Mouse (Mus musculus) kidney, postnatal 10 days (tissue): ENCODE data around the gene Slc6a9.
A peak's percentile ranks its signal among the peaks of the same experiment; 100 is the strongest.

Experiments
- DNase-seq: peaks from one replicate; pipeline ENCODE4 v3.0.0; 2021; ENCODE audit warnings: mixed read lengths

The Slc6a9 gene

GRCm38 (mm10) chr4:117914031-117914430 is 79.7 kb downstream of the Slc6a9 start:
- DNase-seq, result no peak

- DNase-seq, result peak; percentile 94
Measured at GRCm38 (mm10) chr4:117914591-117915442, 80.5 kb downstream of the Slc6a9 start, which contains the start of gene Ipo13. Ipo13 (minus strand) TSS chr4:117914999.

- DNase-seq, result no peak
Measured at GRCm38 (mm10) chr4:117915489-117916105, 81.3 kb downstream of the Slc6a9 start.

- DNase-seq, result no peak
Measured at GRCm38 (mm10) chr4:117916386-117916785, 82.1 kb downstream of the Slc6a9 start.

- DNase-seq, result no peak
Measured at GRCm38 (mm10) chr4:117917402-117917801, 83.1 kb downstream of the Slc6a9 start.

GRCm38 (mm10) chr4:117917847-117918246 is 83.5 kb downstream of the Slc6a9 start:
- no peak for DNase-seq

- peak; percentile 64 for DNase-seq
Measured at GRCm38 (mm10) chr4:117918261-117918660, 84.0 kb downstream of the Slc6a9 start.

GRCm38 (mm10) chr4:117918762-117919161 is 84.5 kb downstream of the Slc6a9 start:
- DNase-seq, result no peak

GRCm38 (mm10) chr4:117921358-117921757 is 87.1 kb downstream of the Slc6a9 start:
- DNase-seq, result no peak

- DNase-seq, result no peak
Measured at GRCm38 (mm10) chr4:117923450-117923849, 89.1 kb downstream of the Slc6a9 start.
